Mouse (Mus musculus) E14TG2a.4 (cell line): ENCODE data around the gene Pak6.

Experiments used
- CTCF ChIP-seq: conservative IDR thresholded peaks from 2 replicates; pipeline ENCODE4 v1.5.1; 2014; ENCODE audit warnings: low read length
- NANOG ChIP-seq: IDR thresholded peaks from 2 replicates; pipeline ENCODE4 v1.6.1; 2014; ENCODE audit warnings: borderline replicate concordance, low read length, mixed read lengths
- POU5F1 ChIP-seq: IDR thresholded peaks from 2 replicates; pipeline ENCODE4 v1.6.1; 2014; ENCODE audit warnings: low read length, borderline replicate concordance

DNA sequence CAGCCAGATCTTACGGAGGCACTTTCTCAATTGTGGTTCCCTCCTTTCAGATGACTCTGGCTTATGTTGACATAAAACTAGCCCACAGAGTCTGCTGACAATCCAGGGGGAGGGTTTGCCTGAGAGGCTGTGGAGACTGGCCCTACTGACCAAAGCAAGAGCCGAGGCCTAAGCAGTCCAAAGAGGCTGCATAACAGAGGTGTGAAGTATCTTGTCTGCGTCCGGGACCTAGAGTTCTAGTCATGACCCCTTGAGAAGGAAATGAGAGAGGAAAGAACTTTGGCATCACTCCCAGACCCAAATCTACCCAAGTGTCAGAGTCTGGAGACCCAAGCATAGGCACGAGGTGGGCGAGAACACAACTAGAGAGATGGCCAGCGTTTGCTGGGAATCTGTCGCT is 23.6 kb downstream of the Pak6 start:
- TF ChIP-seq CTCF (no peak), POU5F1 (no peak), NANOG (no peak)
